Mouse (Mus musculus): ENCODE measurements around the gene Vwa3a. TPM values are rescaled to one million over a fixed set of nuclear protein-coding genes. Genes with fewer than 3 reads are reported as not detected.
A peak's percentile ranks its signal among the peaks of the same experiment; 100 is the strongest.

Vwa3a gene
- total RNA-seq, 1 experiment from 2014 or later, result 2.9 TPM

DNA sequence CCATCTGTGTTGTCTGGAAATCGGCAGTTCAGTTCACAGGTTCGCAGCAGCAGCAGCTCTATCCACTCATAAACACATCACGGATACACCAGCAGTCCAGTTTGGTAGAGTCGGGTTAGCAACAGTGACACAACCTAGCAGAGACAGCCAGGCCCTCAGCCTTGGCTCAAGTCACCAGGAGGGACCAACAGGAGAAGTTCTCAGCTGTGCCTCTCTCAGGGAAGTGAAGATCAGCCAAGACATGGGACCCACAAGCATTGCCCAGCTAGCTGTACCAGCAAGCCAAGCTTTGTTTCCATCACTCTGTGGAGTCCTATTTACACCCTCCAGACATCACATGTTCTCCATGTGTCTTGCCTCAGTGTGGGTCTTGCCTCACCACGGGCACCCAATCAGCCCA lies 7.7 kb downstream of the Vwa3a start:
- DNase-seq, result no peak

- DNase-seq, result no peak
Observed at GRCm38 (mm10) chr7:120748478-120748877, 9.4 kb downstream of the Vwa3a start.

DNA sequence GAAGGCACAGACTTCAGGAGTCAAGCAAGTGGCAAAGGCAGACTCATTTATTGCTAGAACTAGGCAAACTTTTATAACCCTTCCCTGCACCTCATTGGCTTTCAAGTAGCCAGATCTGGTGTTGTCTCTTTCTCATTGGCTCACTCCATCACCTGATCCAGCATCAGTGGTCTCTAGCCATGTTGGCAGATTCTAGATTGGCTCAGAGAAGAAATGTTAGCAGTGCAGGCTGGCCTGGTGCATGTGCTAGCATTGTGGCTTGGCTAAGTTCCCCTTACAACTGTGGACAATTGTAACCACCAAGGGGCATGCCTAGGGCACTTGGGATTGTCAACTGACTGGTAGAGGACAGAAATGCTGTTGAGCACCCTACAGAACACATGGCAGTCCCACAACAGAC lies 12.2 kb downstream of the Vwa3a start:
- DNase-seq, result no peak

GRCm38 (mm10) chr7:120751906-120752305 lies 12.8 kb downstream of the Vwa3a start:
- no peak for DNase-seq

DNA sequence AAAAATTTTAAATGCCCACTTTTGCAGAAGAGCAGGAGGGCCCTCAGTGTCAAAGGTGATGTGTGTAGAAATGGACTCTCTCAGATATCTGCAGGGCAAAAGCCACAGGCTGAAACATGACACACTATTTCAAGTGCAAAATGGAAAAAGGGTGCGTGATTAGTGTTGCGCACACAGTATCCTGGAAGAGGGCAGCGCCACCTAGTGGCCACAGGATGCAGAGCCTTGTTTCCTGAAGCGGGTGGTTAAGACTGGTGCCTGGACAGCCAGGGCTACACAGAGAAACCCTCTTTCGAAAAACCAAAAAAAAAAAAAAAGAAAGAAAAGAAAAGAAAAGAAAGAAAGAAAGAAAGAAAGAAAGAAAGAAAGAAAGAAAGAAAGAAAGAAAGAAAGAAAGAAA lies 15.6 kb downstream of the Vwa3a start:
- peak; percentile 83 for DNase-seq

DNA sequence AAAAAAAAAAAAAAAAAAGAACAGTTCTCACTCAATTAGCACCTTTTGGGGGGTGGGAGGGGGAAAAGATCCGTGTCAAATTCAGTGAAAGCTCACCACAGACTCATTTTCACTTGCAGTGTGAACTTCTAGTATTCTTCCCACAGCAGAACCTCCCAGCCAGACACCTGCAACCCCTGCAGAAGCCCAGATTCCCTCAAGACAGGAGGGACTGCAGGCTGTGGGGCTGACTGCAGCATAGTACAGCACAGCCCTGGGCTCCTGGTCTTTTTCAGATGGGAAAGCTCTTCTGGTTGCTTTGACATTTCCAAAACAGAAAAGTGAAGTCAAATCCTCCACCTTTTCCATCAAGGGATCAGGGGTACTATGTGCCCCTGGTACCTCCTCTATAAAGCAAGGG lies 28.3 kb downstream of the Vwa3a start:
- DNase-seq, result no peak

GRCm38 (mm10) chr7:120771389-120771788 lies 32.3 kb downstream of the Vwa3a start:
- no peak for DNase-seq

GRCm38 (mm10) chr7:120778012-120778411 lies 38.9 kb downstream of the Vwa3a start:
- DNase-seq, result no peak

GRCm38 (mm10) chr7:120795544-120795943 lies 56.4 kb downstream of the Vwa3a start:
- DNase-seq, result no peak

- no peak for DNase-seq
Observed at GRCm38 (mm10) chr7:120796369-120796768, 57.3 kb downstream of the Vwa3a start.

- no peak for DNase-seq
Observed at GRCm38 (mm10) chr7:120803268-120803667, 64.2 kb downstream of the Vwa3a start.

DNA sequence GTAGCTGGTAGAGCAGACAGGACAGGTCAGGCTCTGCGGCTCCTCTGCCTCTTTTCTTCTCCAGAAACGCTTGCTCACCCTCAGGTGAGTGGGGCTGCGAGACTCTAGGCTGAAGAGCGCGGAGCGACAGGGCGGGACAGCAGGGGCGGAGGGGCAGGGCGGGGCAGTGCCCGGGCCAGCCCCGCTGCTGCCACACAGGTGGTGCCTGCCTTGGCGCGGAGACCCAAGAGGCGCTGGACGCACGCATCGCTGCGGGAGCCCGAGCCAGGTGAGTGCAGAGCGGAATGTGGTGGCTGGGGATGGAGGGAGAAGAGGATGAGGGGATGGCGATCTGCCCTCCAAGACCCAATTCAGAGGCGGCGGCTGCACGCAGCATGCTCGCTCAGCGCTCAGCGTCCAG lies 70.6 kb downstream of the Vwa3a start:
- no peak for DNase-seq

DNA sequence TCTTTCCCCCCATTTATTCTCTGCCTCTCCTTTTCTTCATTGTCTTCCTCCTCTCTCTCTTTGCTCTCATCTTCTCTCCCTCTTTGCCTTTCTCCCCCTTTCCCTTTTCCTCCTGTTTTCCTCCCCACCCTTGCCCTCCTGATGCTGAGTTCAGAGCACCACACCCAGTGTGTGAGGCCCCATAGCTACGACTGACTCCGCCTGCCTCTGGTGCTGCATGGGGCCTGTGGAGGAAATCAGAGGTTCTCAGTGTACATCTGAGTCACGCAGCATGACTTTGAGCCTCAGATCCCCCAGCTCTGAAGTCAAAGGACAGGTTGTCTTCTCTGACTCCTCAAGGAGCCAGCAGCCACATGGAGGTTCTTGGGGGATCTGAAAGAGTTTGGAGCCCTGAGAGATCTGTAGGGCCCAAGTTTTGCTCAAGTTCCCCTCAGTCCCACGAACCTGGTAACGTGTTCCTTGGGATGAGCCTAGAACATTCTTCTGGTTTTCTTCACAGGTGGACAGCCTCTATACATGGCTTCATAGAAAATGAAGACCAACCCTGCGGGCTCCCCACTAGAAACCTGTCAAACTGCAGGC lies 72.8 kb downstream of the Vwa3a start, which contains the start of gene Gm5737:
Gm5737 (plus strand) TSS at position 532 of the 582 bp plus-strand sequence.
- DNase-seq, result no peak

DNA sequence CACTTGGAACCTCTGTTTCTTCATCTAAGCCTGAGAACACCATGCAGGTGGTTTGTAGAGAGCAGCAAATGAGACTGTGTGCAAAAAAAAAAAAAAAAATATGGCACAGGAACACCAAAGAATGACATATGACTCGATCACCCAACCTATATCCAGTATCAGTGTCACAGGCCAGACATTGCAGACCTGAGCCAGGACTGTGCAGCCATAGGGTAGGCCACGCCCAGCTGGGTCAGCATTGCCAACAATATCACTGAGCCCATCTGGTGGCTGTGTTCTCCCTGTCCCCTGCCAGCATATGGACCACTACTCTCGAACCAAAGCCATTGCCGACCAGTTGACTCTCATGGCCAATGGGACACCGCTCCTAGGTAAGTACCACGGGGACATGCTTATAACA lies 78.4 kb downstream of the Vwa3a start:
- no peak for DNase-seq

- no peak for DNase-seq
Observed at GRCm38 (mm10) chr7:120819386-120819785, 80.3 kb downstream of the Vwa3a start.

GRCm38 (mm10) chr7:120823248-120823647 lies 84.1 kb downstream of the Vwa3a start:
- peak; percentile 68 for DNase-seq

- no peak for DNase-seq
Observed at GRCm38 (mm10) chr7:120825097-120825496, 86.0 kb downstream of the Vwa3a start.

DNA sequence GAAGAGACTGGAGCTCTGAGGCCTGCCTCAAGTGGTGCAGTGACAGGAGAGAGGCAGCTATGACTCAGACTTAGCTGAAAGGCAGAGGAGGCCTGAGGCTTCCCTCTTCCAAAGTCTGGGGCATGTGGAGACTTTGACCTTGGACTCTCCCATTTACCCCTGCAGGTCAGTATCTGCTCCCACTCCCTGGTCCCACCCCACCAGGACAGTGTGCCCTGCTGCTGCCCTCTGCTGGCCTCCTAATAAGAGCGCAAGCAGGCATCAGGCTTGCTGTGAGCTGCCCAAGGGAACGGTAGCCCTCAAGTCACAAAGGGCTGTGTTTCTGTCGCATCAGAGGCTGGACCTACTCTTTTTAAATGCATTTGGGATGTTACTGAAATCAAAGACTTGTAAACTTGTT lies 87.3 kb downstream of the Vwa3a start:
- peak; percentile 45 for DNase-seq

DNA sequence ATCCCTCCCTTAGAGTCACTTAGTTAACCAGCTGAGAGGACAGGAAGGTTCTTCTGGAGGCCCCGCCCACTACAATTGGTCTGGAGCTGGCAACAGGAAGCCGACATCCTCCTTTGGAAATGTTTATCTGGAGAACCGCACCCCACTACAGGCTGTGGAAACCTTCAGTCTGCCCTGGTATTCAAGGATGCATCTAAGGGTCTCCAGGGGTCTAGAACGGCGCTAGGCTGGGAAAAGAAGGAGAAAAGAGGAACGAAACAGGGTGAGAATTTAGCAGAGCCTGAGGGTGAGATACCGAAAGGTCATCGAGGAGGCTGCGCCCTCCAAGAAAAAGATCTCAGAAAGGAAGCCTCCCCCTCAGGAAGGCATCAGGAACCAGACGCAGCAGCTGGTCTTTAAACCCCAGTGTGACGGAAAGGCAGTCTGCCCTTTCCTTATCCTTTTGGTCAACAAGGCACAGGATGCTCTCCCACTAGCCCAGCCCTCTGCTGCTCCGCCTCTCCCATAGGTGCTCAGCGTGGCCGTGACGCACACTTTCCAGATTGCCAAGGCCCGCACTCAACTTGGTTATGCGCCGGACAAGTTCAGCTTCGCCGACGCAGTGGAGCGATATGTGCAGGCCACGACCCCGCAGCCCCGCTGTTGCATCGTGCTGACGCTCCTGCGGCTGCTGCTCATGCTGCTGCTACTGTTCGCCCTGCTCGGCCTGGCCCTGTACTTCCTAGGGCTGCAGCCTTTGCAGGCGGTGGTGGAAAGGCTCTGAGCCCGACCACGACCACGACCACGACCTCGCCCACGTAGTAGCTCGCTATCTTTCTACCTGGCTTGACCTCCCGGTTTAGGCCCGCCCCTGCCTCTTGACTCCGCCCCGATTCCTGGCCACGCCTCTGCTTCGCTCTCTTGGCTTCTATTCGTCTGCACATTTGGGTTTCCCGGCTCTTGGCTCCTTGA lies 91.6 kb downstream of the Vwa3a start:
- DNase-seq, result peak; percentile 71

GRCm38 (mm10) chr7:120834426-120834825 lies 95.3 kb downstream of the Vwa3a start:
- no peak for DNase-seq

GRCm38 (mm10) chr7:120834863-120835372 lies 95.8 kb downstream of the Vwa3a start:
- peak; percentile 54 for DNase-seq

DNA sequence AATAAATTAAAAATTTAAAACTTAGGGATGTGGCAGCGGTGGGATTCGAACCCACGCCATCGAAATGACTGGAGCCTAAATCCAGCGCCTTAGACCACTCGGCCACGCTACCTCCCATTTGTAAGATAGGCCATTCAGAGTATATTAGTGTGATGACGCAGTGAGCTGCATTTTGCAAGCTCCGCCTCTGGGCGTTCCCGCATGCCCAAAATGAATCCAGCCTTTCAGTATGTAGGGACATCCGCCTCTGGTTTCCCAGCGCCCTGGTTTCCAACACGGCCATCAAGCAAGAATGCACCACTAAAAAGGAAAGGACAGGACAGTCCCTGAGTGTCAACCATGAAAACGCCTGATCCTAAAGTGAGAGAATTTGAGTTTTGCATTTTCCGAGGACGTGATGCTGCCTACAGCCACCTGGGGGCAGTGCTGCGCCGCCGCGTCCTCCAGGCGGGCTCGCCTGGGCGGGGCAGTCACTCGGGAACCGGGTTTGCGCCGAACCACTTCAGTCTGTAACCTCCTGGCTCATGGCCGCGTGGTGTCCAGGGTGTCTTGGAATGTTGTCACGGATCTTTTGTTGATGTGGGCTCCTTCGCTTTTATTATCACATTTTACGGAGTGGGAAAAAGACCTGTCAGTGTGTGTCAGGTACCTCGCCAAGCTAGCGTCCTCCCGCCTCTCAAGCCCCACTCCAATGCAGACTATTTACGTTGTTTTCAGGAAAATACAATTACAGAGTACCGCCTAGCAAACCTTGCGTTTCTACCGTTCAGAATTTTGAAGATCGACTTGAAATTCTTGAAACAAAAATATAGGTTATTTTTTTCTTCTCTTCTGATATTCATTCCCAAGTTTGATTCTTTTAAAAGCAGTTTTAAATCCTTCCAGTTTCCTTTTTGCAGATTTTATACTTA lies 96.6 kb downstream of the Vwa3a start:
- DNase-seq, result peak; percentile 89

Measured in adrenal gland, postnatal 25 days (tissue).